Comparison of ENCODE assay signal across 27 mouse cellular contexts in the genomic region with DNA sequence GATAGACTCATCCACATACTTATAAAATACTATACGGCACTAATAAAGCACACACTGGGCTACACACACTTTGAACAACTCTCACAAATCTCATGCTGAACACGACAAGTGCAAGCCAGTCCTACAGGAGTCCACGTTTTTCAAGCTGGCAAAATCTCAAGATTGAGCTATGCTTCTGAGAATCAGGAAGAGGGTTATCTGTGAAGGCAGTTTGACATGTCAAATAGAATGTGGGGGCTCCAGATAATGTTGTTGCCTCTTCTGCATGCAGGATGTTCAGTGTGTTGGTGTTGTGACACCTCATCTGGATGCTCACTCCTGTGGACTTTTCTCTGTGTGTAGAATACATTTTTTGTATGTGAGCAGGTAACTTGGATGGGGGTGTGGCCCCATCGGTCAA.
"Had no signal": no experiment of that assay in that cellular context is flagged by ENCODE, and none has a peak within 500 bp of the region (broad histone marks: within the 10 kb centered on the region; RNA-seq: fewer than 3 reads in every experiment).

No protein-coding gene starts in this region.

- H3K27me3 ChIP-seq: embryonic facial prominence, embryonic 12.5 days; embryonic facial prominence, embryonic 13.5 days; embryonic facial prominence, embryonic 15.5 days had no signal

- H3K4me1 ChIP-seq: embryonic facial prominence, embryonic 12.5 days; embryonic facial prominence, embryonic 13.5 days; embryonic facial prominence, embryonic 15.5 days; forebrain, embryonic 12.5 days; forebrain, embryonic 15.5 days; heart, embryonic 10.5 days had no signal

- DNase-seq: cerebellum, adult 9-11 months; cerebellum, postnatal 10 days; cerebellum, postnatal 14 days; cerebellum, postnatal 25 days; cerebellum, postnatal 36 days; embryo, embryonic 11 days; forebrain, postnatal 0 days; gastrocnemius, adult 2 months; gastrocnemius, postnatal 10 days; gastrocnemius, postnatal 14 days; gastrocnemius, postnatal 25 days; gastrocnemius, postnatal 36 days; heart, adult 11 months; heart, adult 18-20 months; heart, adult 2 months had no signal

- H3K36me3 ChIP-seq: embryonic facial prominence, embryonic 10.5 days; embryonic facial prominence, embryonic 12.5 days; embryonic facial prominence, embryonic 13.5 days; embryonic facial prominence, embryonic 15.5 days; forebrain, embryonic 10.5 days; forebrain, embryonic 12.5 days; forebrain, embryonic 15.5 days; heart, embryonic 10.5 days had no signal

- H3K27ac ChIP-seq: embryonic facial prominence, embryonic 10.5 days; embryonic facial prominence, embryonic 12.5 days; embryonic facial prominence, embryonic 13.5 days; embryonic facial prominence, embryonic 15.5 days; forebrain, embryonic 10.5 days; forebrain, embryonic 12.5 days; forebrain, embryonic 13.5 days; forebrain, embryonic 15.5 days; gastrocnemius, adult 2 months; heart, adult 2 months; heart, embryonic 10.5 days had no signal

- ATAC-seq: forebrain, embryonic 13.5 days; forebrain, embryonic 14.5 days; forebrain, embryonic 15.5 days; forebrain, embryonic 16.5 days; forebrain, postnatal 0 days had no signal

- H3K4me3 ChIP-seq: embryonic facial prominence, embryonic 10.5 days; embryonic facial prominence, embryonic 12.5 days; embryonic facial prominence, embryonic 13.5 days; embryonic facial prominence, embryonic 15.5 days; erythroblast, embryonic 14.5 days; forebrain, embryonic 10.5 days; forebrain, embryonic 12.5 days; forebrain, embryonic 13.5 days; forebrain, embryonic 15.5 days; gastrocnemius, adult 2 months; heart, adult 2 months; heart, embryonic 10.5 days had no signal

- H3K9ac ChIP-seq: embryonic facial prominence, embryonic 12.5 days; embryonic facial prominence, embryonic 13.5 days; embryonic facial prominence, embryonic 15.5 days; forebrain, embryonic 12.5 days; forebrain, embryonic 13.5 days; forebrain, embryonic 15.5 days; forebrain, postnatal 0 days had no signal

- H3K4me2 ChIP-seq: embryonic facial prominence, embryonic 12.5 days; embryonic facial prominence, embryonic 13.5 days; embryonic facial prominence, embryonic 15.5 days; forebrain, embryonic 12.5 days; forebrain, embryonic 13.5 days; forebrain, embryonic 15.5 days had no signal

- H3K9me3 ChIP-seq: embryonic facial prominence, embryonic 10.5 days; embryonic facial prominence, embryonic 12.5 days; embryonic facial prominence, embryonic 13.5 days; embryonic facial prominence, embryonic 15.5 days; forebrain, embryonic 10.5 days; forebrain, embryonic 12.5 days; forebrain, embryonic 13.5 days; forebrain, embryonic 15.5 days; heart, embryonic 10.5 days had no signal
